Comparison of ENCODE assay signal across 12 mouse cellular contexts in genomic region chr3:101667767-101668387, GRCm38 (mm10).
DNase-seq lines count a peak whose midpoint lies in the region; ATAC-seq and TF ChIP-seq lines count a peak whose summit lies in the region.
"Had no signal": no experiment of that assay in that cellular context is flagged by ENCODE, and none has a peak within 500 bp of the region (broad histone marks: within the 10 kb centered on the region; RNA-seq: fewer than 3 reads in every experiment).

No protein-coding gene starts in this region.

- TF ChIP-seq POLR2A in kidney, adult 2 months (IDR thresholded peaks at IDR 0.05; ENCODE audit: low read depth, low read length) = no peak

- 81% methylated on average over 10 of the region's 10 CpGs for WGBS in kidney, adult 2 months
- WGBS in neural tube, embryonic 12.5 days = 62% methylated on average over 10 of the region's 10 CpGs
- WGBS in limb, embryonic 12.5 days = 72% methylated on average over 10 of the region's 10 CpGs
- WGBS in stomach, embryonic 16.5 days = 69% methylated on average over 10 of the region's 10 CpGs

- H3K9ac ChIP-seq in neural tube, embryonic 12.5 days = no peak overlapping the region
- H3K9ac ChIP-seq in limb, embryonic 12.5 days (replicated peaks) = no peak overlapping the region
- peak overlapping the region; percentile 58 for H3K9ac ChIP-seq in stomach, embryonic 16.5 days (ENCODE audit: low read length)

- peak overlapping the region; percentile 18; the same call in 1 of the 2 replicates for H3K4me3 ChIP-seq in kidney, adult 2 months (ENCODE audit: insufficient read depth, low read depth, low read length)
- H3K4me3 ChIP-seq in neural tube, embryonic 12.5 days = no peak overlapping the region
- H3K4me3 ChIP-seq in limb, embryonic 12.5 days (replicated peaks) = no peak overlapping the region
- H3K4me3 ChIP-seq in stomach, embryonic 16.5 days (replicated peaks; ENCODE audit: low read length) = peak overlapping the region; percentile 9; the same call in 1 of the 2 replicates

- H3K27ac ChIP-seq in kidney, adult 2 months (ENCODE audit: insufficient read depth, low read depth, low read length) = peak overlapping the region; percentile 96
- H3K27ac ChIP-seq in neural tube, embryonic 12.5 days = no peak overlapping the region
- H3K27ac ChIP-seq in limb, embryonic 12.5 days = peak overlapping the region; percentile 70
- peak overlapping the region; percentile 97 for H3K27ac ChIP-seq in stomach, embryonic 16.5 days (ENCODE audit: low read length)
- H3K27ac ChIP-seq: macrophage had no signal

- no peaks in the 10 kb centered on the region for H3K27me3 ChIP-seq in kidney, adult 2 months (replicated peaks; ENCODE audit: control insufficient read depth, insufficient read depth, low read length)
- H3K27me3 ChIP-seq in neural tube, embryonic 12.5 days (replicated peaks) = no peaks in the 10 kb centered on the region
- no peaks in the 10 kb centered on the region for H3K27me3 ChIP-seq in limb, embryonic 12.5 days
- no peaks in the 10 kb centered on the region for H3K27me3 ChIP-seq in stomach, embryonic 16.5 days (ENCODE audit: control insufficient read depth, insufficient read depth, low read length)

- H3K4me1 ChIP-seq in kidney, adult 2 months (ENCODE audit: control insufficient read depth, insufficient read depth, low read length) = peaks cover 20% of the 10 kb centered on the region
- peaks cover 8% of the 10 kb centered on the region for H3K4me1 ChIP-seq in neural tube, embryonic 12.5 days
- H3K4me1 ChIP-seq in limb, embryonic 12.5 days (replicated peaks) = peaks cover 11% of the 10 kb centered on the region
- H3K4me1 ChIP-seq in stomach, embryonic 16.5 days (ENCODE audit: control insufficient read depth, insufficient read depth, low read length) = peaks cover 5% of the 10 kb centered on the region; the same call in 1 of the 2 replicates

- DNase-seq in kidney, adult 2 months = no peak
- no peak for DNase-seq in kidney, postnatal 14 days
- DNase-seq in neural tube, embryonic 10.5 days (ENCODE audit: extremely low spot score, low spot score) = no peak
- no peak for DNase-seq in thymus, postnatal 14 days
- DNase-seq: cerebellum, adult 9-11 months; gastrocnemius, postnatal 14 days; right cerebral cortex, postnatal 14 days had no signal

- ATAC-seq in neural tube, embryonic 12.5 days (ENCODE audit: low FRiP score, low read depth) = no peak
- ATAC-seq in limb, embryonic 12.5 days (ENCODE audit: insufficient number of reproducible peaks, insufficient read depth, low FRiP score, low TSS enrichment, low read depth) = no peak
- ATAC-seq in stomach, embryonic 16.5 days (ENCODE audit: insufficient read depth, low FRiP score) = peak; percentile 15; the same call in 1 of the 2 replicates
- ATAC-seq in megakaryocyte, adult 5-6 weeks (ENCODE audit: poor library complexity, severe bottlenecking) = no peak

- TF ChIP-seq CTCF in kidney, adult 2 months (conservative IDR thresholded peaks at IDR 0.05; ENCODE audit: insufficient read depth, insufficient read length, low read depth, low read length) = no peak

- no peaks in the 10 kb centered on the region for H3K9me3 ChIP-seq in neural tube, embryonic 12.5 days
- no peaks in the 10 kb centered on the region for H3K9me3 ChIP-seq in limb, embryonic 12.5 days
- no peaks in the 10 kb centered on the region for H3K9me3 ChIP-seq in stomach, embryonic 16.5 days (replicated peaks; ENCODE audit: control insufficient read depth, low read length)

- 0 out of 2 replicates have a peak overlapping the region, but pooled peaks have one; percentile 1 for H3K4me2 ChIP-seq in neural tube, embryonic 12.5 days (replicated peaks)
- no peak overlapping the region for H3K4me2 ChIP-seq in limb, embryonic 12.5 days
- H3K4me2 ChIP-seq in stomach, embryonic 16.5 days (ENCODE audit: low read depth, low read length) = peak overlapping the region; percentile 42

- H3K36me3 ChIP-seq in kidney, adult 2 months (ENCODE audit: control insufficient read depth, insufficient read depth, low read length) = no peaks in the 10 kb centered on the region
- H3K36me3 ChIP-seq in neural tube, embryonic 12.5 days = no peaks in the 10 kb centered on the region
- no peaks in the 10 kb centered on the region for H3K36me3 ChIP-seq in limb, embryonic 12.5 days
- no peaks in the 10 kb centered on the region for H3K36me3 ChIP-seq in stomach, embryonic 16.5 days (ENCODE audit: control insufficient read depth, insufficient read depth, low read length)

Comparison
In these comparisons a context has a peak if more than half of its experiments do, and no peak if none do; other contexts are left out.
1. H3K4me3 ChIP-seq: peak in kidney, adult 2 months (single experiment) and stomach, embryonic 16.5 days (single experiment); none in neural tube, embryonic 12.5 days (single experiment) and limb, embryonic 12.5 days (single experiment).